Mouse (Mus musculus) ovary, postnatal 14 days (tissue): Measurements from ENCODE around the gene Krtap15.

Experiments used
- DNase-seq: peaks from one replicate; pipeline ENCODE4 v3.0.0; 2022; ENCODE audit warnings: low spot score

Krtap15 gene

DNA sequence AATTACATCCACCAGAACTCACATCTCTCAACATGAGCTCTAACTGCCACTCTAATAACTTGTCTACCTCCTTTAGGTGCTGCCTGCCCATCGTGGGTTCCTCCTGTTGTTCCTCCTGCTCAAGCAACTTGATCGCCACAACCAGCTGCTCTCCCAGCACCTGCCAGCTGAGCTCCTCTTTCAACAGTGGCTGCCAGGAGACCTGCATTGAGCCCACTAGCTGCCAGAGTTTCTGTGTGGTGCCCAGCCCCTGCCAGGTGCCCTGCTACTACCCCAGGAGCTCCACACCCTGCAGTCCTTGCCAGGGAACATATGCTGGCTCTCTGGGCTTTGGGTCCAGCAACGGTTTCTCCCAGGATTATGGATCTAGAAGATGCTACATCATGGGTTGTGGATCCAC lies at the start of gene Krtap15:
Gene Krtap15, plus strand, starts transcription at position 150 of the 400 bp plus-strand sequence.
- no peak for DNase-seq

DNA sequence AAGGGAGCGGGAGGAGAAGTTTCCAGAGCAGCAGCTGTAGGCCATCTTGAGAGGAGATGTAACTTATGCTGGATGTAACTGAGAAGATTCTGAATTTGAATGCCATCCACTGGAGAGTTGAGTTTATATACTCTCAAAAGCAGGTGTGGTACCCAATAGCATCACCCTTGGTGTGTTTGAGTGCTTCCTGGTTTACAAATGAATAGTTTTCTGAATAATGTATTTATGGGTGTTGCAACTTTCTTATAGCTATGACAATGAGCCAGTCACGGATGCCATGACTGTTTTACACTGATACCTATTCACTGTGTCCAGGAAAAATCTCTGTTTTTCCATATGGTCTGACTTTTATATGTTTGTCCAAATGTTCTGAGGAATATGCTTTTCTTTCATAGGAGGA lies 45.9 kb upstream of the Krtap15 start, which contains the start of gene 2310057N15Rik:
Gene 2310057N15Rik, minus strand, starts transcription at position 101 of the 400 bp plus-strand sequence.
- DNase-seq = no peak

DNA sequence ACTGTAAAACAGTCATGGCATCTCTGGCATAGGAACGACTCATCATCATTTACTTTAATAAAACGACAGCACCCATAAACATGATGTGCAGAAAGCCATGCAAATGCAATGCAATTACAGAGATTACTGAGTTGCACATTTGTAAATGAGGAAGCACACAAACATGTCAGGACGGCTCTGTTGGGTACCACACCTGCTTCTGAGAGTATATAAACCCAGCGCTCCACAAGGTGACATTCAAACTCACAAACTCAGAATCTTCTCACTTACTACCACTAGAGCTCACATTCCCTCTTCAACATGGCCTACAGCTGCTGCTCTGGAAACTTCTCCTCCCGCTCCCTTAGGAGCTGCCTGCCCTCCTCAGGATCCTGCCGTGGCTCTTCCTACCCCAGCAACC lies 42.4 kb upstream of the Krtap15 start, which contains the start of gene Gm5965:
Gene Gm5965, plus strand, starts transcription at position 301 of the 400 bp plus-strand sequence.
- DNase-seq = no peak

DNA sequence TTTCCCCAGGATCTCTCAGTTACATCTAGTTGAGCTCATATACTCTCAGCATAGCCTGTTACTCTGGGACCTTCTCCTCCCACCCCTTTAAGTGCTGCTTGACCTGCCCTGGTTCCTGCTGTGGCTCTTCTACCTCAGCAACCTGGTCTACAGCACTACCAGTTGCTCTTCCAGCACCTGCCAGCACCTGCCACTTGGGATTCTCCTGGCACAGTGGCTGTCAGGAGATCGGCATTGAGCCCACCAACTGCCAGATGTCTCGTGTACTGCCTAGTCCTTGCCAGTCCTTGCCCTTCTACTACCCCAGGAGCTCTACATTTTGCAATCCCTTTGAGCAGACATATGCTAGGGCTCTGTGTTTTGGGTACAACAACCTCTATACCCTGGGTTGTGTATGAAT lies 33.2 kb upstream of the Krtap15 start:
- no peak for DNase-seq

DNA sequence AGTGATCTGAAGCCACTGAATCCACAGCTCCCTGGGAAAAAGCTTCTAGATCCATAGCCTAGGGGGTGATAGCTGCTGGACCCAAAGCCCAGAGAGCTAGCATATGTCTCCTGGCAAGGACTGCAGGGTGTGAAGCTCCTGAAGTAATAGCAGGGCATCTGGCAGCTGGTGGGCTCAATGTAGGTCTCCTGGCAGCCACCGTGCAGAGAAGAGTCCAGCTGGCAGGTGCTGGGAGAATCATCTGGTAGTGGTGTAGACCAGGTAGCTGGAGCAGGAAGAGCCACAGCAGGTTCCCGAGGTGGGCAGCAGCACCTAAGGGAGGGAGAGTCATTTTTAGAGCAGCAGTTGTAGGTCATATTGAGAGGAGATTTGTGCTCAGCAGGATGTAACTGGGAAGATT lies 8.2 kb upstream of the Krtap15 start, which contains the start of gene Gm20741:
Gene Gm20741, minus strand, starts transcription at position 394 of the 400 bp plus-strand sequence.
- no peak for DNase-seq

DNA sequence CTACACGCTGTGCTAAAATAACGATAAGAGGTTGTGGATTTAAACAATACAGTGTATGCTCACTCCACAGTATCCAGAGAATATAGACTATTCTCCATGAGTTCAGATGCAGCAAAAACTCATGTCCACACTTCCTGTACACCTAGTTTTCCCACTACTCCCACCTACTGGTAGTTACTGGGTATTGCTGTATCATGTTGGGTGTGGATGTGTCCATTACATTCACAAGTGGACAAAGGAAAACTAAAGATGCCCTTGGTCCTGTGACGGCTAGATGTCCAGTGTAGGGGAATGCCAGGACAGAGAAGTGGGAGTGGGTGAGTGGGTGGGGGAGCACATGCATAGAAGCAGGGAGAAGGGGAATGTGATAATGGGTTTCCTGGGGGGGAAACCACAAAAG lies 3.7 kb downstream of the Krtap15 start:
- no peak for DNase-seq

DNA sequence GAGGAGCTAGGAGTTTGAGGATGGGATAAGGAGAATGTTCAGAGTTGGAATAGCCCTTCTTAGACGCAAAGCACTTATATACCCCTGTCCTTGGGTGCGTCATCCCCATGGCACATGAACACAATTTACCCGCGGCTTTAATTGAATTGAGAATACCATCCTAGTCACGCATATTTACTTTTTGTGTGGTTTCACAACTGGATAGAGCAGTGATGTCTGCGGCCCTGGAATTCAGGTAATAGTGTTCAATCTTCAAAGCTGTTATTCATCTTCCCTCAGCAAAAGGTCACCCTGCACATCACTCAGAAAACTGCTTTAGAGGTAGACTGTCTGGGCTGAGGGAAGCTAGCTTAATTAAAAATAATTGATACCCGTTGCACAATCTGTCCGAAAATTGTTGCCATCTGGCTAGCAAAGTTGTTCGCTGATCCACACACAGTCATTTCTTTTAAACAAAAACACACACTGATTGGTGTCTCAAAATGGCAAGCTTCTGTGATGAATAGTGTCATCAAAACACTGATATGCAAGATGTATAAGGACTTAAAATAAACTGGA lies 6.2 kb downstream of the Krtap15 start, which contains the start of gene Krtap14:
Gene Krtap14, minus strand, starts transcription at position 51 of the 558 bp plus-strand sequence.
- no peak for DNase-seq

DNA sequence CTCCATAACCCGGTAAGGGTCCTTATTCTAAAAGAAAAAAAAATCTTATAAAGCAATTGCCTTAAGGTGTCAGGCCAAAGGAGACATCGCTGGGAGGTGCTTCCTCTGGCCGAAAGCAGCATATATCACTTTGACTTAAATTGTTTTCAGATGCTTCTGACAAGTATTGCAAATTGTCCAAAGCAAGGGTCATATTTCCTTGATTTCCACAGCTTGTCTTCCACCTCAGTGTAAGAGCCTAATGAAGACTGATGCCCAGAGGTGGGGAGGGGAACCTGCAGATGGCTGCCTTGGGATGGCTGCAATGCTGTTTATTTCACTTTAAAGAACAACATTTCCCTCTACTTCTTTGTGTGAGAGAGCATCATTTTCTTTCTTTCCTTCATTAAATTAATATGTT lies 7.0 kb downstream of the Krtap15 start:
- no peak for DNase-seq

DNA sequence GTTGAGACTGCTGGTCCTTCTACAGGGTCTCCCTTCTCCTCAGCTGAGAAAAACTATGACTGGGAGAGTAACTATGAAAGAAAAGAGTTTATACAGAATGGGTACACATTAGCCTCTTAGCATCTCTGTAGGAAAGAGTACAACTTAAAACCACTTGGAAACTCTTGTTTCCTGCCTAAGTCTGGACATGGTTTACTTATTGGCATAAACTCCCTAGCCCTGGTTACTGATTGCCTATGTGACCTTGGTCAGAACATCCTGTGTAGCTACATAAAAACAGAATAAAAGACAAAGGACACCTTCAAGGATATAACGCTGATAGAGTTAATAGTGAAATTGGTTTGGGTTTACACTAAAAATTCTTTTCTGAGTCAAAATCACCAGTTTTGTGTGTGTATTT lies 27.3 kb downstream of the Krtap15 start:
- DNase-seq = no peak

DNA sequence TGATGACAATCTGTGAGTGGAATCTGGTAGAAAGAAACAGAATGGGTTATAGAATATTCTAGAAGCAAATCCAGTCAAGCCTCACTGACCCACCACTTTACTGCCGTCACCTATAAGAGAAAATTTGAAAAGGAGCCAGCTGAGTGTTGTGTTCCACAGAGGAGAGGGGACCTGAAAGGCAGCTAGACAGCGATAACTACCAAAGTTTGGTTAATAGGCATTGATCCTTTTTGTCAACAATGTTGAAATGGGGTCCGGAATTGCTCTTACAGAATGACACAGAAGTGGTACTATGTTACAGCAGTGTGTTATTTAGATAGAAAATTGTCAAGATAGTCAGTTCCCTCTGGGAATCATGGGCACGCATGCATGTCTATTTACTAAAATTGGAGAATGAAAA lies 28.5 kb downstream of the Krtap15 start:
- DNase-seq = no peak

DNA sequence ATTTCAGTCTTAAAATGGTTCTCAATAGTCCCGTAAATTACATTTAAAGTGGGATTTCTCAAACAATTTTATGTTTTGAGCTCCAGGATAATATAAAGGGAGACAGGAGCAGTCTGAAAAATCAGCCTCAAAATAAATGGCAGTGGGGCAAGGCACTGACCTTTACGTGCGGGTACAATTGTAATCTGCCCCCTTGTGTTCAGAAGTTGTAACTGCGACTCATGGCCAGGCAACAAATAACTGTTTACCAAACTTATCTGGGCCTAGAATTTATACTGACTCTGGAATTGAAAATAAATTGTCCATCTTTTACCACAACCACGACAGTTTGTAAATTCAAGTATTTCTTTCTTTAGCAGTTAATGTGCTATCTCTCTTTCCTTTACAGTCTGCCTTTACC lies 31.4 kb downstream of the Krtap15 start:
- no peak for DNase-seq

DNA sequence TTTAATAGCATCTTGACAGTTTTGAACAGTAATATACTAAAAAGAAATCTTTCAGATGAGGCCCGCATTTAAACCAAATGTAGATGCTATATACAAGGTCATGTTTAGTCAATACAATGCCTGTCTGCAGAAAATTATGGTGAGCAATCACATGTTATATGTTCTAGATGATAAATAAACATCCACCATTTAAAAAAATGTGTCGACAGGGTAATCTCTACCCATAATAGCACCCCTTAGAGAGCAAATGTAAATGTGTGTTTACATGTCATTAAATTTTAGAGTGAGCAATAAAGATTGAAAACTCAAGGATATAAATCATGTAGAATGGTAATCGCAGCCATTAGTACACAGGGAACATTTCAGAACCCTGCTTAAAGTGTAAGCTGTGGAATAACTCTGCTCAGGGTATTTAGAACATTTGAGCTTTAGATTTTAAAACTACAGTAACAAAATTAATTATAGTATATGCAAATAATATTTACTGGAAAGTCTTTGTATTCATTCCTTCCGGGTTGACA lies 44.9 kb downstream of the Krtap15 start:
- no peak for DNase-seq

DNA sequence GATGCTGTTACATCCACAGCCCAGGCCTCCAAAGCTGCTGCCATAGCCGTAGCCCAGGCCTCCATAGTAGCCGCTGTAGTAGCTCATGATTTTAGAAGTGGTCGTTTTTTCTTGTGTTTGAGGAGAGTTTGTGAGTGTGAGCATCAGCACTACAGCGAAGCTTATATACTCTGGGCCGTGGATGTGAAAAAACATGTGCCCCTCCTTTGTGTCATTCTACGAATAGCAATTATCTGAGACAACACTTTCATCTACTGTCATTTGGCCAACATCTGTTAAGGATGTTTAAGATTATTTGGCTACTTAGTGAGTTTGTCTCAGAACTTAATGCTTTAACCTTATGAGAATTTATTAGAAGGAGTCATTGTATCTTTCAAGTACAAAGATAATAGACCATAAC lies 49.3 kb downstream of the Krtap15 start, which contains the start of gene Krtap19-1:
Gene Krtap19-1, minus strand, starts transcription at position 101 of the 400 bp plus-strand sequence.
- no peak for DNase-seq

DNA sequence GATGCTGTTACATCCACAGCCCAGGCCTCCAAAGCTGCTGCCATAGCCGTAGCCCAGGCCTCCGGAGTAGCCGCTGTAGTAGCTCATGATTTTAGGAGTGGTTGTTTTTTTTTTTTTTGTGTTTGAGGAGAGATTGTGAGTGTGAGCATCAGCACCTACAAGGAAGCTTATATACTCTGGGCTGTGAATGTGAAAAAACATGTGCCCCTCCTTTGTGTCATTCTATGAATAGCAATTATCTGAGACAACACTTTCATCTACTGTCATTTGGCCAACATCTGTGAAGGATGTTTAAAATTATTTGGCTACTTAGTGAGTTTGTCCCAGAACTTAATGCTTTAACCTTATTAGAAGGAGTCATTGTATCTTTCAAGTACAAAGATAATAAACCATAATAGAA lies 54.2 kb downstream of the Krtap15 start, which contains the start of gene Krtap19-2:
Gene Krtap19-2, minus strand, starts transcription at position 101 of the 400 bp plus-strand sequence.
- no peak for DNase-seq

DNA sequence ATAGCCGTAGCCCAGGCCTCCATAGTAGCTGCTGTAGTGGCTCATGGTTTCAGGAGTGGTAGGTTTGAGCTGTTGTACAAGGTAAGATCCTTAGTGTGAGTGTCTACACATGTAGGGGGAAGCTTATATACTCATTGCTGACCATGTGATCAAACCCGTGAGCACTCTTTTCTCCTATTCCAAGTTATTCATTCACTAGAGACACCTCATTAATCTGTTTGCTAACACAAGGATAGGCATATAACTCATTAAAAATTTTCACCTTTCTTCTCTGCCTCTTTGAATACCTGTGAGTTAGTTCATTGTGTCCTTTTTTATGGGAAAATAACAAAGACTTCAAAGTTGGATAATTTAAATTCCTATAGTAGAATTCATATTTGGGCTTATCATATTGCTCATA lies 57.9 kb downstream of the Krtap15 start, which contains the start of gene Krtap19-3:
Gene Krtap19-3, minus strand, starts transcription at position 101 of the 400 bp plus-strand sequence.
- DNase-seq = no peak
